In genomic region chr11:116078676-116079320, GRCm38 (mm10) we compare ENCODE assay signal across 7 mouse cellular contexts. TPM values are rescaled to one million over a fixed set of nuclear protein-coding genes. Genes with fewer than 3 reads are reported as not detected.
DNase-seq lines count a peak whose midpoint lies in the region; ATAC-seq lines count a peak whose summit lies in the region.

No protein-coding gene starts in this region.

- no peaks in the 10 kb centered on the region for H3K9me3 ChIP-seq in kidney, embryonic 16.5 days (ENCODE audit: low read length)
- H3K9me3 ChIP-seq in embryonic facial prominence, embryonic 15.5 days (replicated peaks) = no peaks in the 10 kb centered on the region
- H3K9me3 ChIP-seq in midbrain, embryonic 15.5 days = no peaks in the 10 kb centered on the region

- ATAC-seq in kidney, embryonic 16.5 days (ENCODE audit: low FRiP score, low TSS enrichment) = no peak
- no peak for ATAC-seq in embryonic facial prominence, embryonic 15.5 days (ENCODE audit: insufficient number of reproducible peaks, low FRiP score, low TSS enrichment, low read depth)
- ATAC-seq in midbrain, embryonic 15.5 days (replicated peaks) = no peak
- no peak for ATAC-seq in megakaryocyte-erythroid progenitor cell, adult 5-6 weeks (replicated peaks; ENCODE audit: low FRiP score, low TSS enrichment, poor library complexity, severe bottlenecking)

- no peak overlapping the region for H3K4me2 ChIP-seq in kidney, embryonic 16.5 days (replicated peaks; ENCODE audit: low read depth, low read length)
- peak overlapping the region; percentile 46; the same call in 1 of the 2 replicates for H3K4me2 ChIP-seq in embryonic facial prominence, embryonic 15.5 days (replicated peaks)
- peak overlapping the region; percentile 49; the same call in 1 of the 2 replicates for H3K4me2 ChIP-seq in midbrain, embryonic 15.5 days

- no peak overlapping the region for H3K9ac ChIP-seq in kidney, embryonic 16.5 days (replicated peaks; ENCODE audit: low read length)
- no peak overlapping the region for H3K9ac ChIP-seq in embryonic facial prominence, embryonic 15.5 days
- no peak overlapping the region for H3K9ac ChIP-seq in midbrain, embryonic 15.5 days

- no peak overlapping the region for H3K4me3 ChIP-seq in kidney, embryonic 16.5 days (ENCODE audit: low read length)
- no peak overlapping the region for H3K4me3 ChIP-seq in embryonic facial prominence, embryonic 15.5 days (replicated peaks)
- no peak overlapping the region for H3K4me3 ChIP-seq in midbrain, embryonic 15.5 days

- 43% methylated on average over 10 of the region's 10 CpGs for WGBS in kidney, embryonic 16.5 days
- whole genome bisulfite sequencing in embryonic facial prominence, embryonic 15.5 days = 46% methylated on average over 10 of the region's 10 CpGs
- 17% methylated on average over 10 of the region's 10 CpGs for WGBS in midbrain, embryonic 15.5 days

- peaks cover 20% of the 10 kb centered on the region for H3K4me1 ChIP-seq in kidney, embryonic 16.5 days (ENCODE audit: insufficient read depth, low read length)
- H3K4me1 ChIP-seq in embryonic facial prominence, embryonic 15.5 days = peaks cover 32% of the 10 kb centered on the region
- H3K4me1 ChIP-seq in midbrain, embryonic 15.5 days = peaks cover 13% of the 10 kb centered on the region

- no peaks in the 10 kb centered on the region for H3K27me3 ChIP-seq in kidney, embryonic 16.5 days (ENCODE audit: insufficient read depth, low read length)
- H3K27me3 ChIP-seq in embryonic facial prominence, embryonic 15.5 days = no peaks in the 10 kb centered on the region
- no peaks in the 10 kb centered on the region for H3K27me3 ChIP-seq in midbrain, embryonic 15.5 days (replicated peaks)

- peaks cover 38% of the 10 kb centered on the region for H3K36me3 ChIP-seq in kidney, embryonic 16.5 days (ENCODE audit: insufficient read depth, low read length)
- peaks cover 47% of the 10 kb centered on the region for H3K36me3 ChIP-seq in embryonic facial prominence, embryonic 15.5 days
- H3K36me3 ChIP-seq in midbrain, embryonic 15.5 days (replicated peaks) = peaks cover 34% of the 10 kb centered on the region

- DNase-seq in kidney, adult 18-20 months = no peak
- peak; percentile 34 for DNase-seq in brain, adult 2 months (ENCODE audit: low read depth, low spot score)
- no peak for DNase-seq in frontal cortex, postnatal 14 days (ENCODE audit: low spot score in 2 of 2)

- 0 out of 2 replicates have a peak overlapping the region, but pooled peaks have one; percentile 39 for H3K27ac ChIP-seq in kidney, embryonic 16.5 days (ENCODE audit: low read length)
- peak overlapping the region; percentile 34; the same call in 1 of the 2 replicates for H3K27ac ChIP-seq in embryonic facial prominence, embryonic 15.5 days (replicated peaks)
- no peak overlapping the region for H3K27ac ChIP-seq in midbrain, embryonic 15.5 days

RNA-seq across cellular contexts. Expression of gene Unc13d, which starts 1.0 kb away (rescaled TPM):
- polyA plus RNA-seq in kidney, embryonic 16.5 days (2015; fragmentation: Nextera tagmentation; extraction: Ambion mirVana) = 1.00 and 1.4 TPM in 2 replicates
- 4.3 and 4.8 TPM in 2 replicates for polyA plus RNA-seq in embryonic facial prominence, embryonic 15.5 days (2015; fragmentation: Nextera tagmentation; extraction: Ambion mirVana)
- 0.70 and 1.5 TPM in 2 replicates for polyA plus RNA-seq in midbrain, embryonic 15.5 days (2015; fragmentation: Nextera tagmentation; extraction: Ambion mirVana)
- total RNA-seq in megakaryocyte-erythroid progenitor cell, adult 5-6 weeks (2014; fragmentation: Nextera tagmentation) = 47.1 and 58.7 TPM in 2 replicates
- 24.8 and 36.3 TPM in 2 replicates for total RNA-seq in megakaryocyte-erythroid progenitor cell, adult 5-6 weeks (2017)

RNA-seq across cellular contexts. Expression of gene Wbp2, which starts 8.0 kb away (rescaled TPM):
- 99.4 and 123 TPM in 2 replicates for polyA plus RNA-seq in kidney, embryonic 16.5 days (2015; fragmentation: Nextera tagmentation; extraction: Ambion mirVana)
- 68.6 and 90.8 TPM in 2 replicates for polyA plus RNA-seq in embryonic facial prominence, embryonic 15.5 days (2015; fragmentation: Nextera tagmentation; extraction: Ambion mirVana)
- 165 and 173 TPM in 2 replicates for polyA plus RNA-seq in midbrain, embryonic 15.5 days (2015; fragmentation: Nextera tagmentation; extraction: Ambion mirVana)
- 57.6 and 94.8 TPM in 2 replicates for total RNA-seq in megakaryocyte-erythroid progenitor cell, adult 5-6 weeks (2014; fragmentation: Nextera tagmentation)
- 21.2 and 23.9 TPM in 2 replicates for total RNA-seq in megakaryocyte-erythroid progenitor cell, adult 5-6 weeks (2017)

RNA-seq across cellular contexts. Expression of gene Trim47, which starts 48.2 kb away (rescaled TPM):
- 23.9 and 31.2 TPM in 2 replicates for polyA plus RNA-seq in kidney, embryonic 16.5 days (2015; fragmentation: Nextera tagmentation; extraction: Ambion mirVana)
- polyA plus RNA-seq in embryonic facial prominence, embryonic 15.5 days (2015; fragmentation: Nextera tagmentation; extraction: Ambion mirVana) = 25.1 and 27.6 TPM in 2 replicates
- 10.5 and 12.2 TPM in 2 replicates for polyA plus RNA-seq in midbrain, embryonic 15.5 days (2015; fragmentation: Nextera tagmentation; extraction: Ambion mirVana)
- 8.7 and 12.2 TPM in 2 replicates for total RNA-seq in megakaryocyte-erythroid progenitor cell, adult 5-6 weeks (2014; fragmentation: Nextera tagmentation)
- total RNA-seq in megakaryocyte-erythroid progenitor cell, adult 5-6 weeks (2017) = 2.3 and 6.5 TPM in 2 replicates

RNA-seq across cellular contexts. Expression of gene Unk, which starts 48.7 kb away (rescaled TPM):
- 41.2 and 46.6 TPM in 2 replicates for polyA plus RNA-seq in kidney, embryonic 16.5 days (2015; fragmentation: Nextera tagmentation; extraction: Ambion mirVana)
- polyA plus RNA-seq in embryonic facial prominence, embryonic 15.5 days (2015; fragmentation: Nextera tagmentation; extraction: Ambion mirVana) = 36.8 and 42.2 TPM in 2 replicates
- polyA plus RNA-seq in midbrain, embryonic 15.5 days (2015; fragmentation: Nextera tagmentation; extraction: Ambion mirVana) = 39.7 and 40.7 TPM in 2 replicates
- 27.0 and 53.0 TPM in 2 replicates for total RNA-seq in megakaryocyte-erythroid progenitor cell, adult 5-6 weeks (2014; fragmentation: Nextera tagmentation)
- total RNA-seq in megakaryocyte-erythroid progenitor cell, adult 5-6 weeks (2017) = 11.0 and 12.0 TPM in 2 replicates

RNA-seq across cellular contexts. Expression of gene H3f3b, which starts 51.0 kb away (rescaled TPM):
- polyA plus RNA-seq in kidney, embryonic 16.5 days (2015; fragmentation: Nextera tagmentation; extraction: Ambion mirVana) = 1,676 and 1,744 TPM in 2 replicates
- polyA plus RNA-seq in embryonic facial prominence, embryonic 15.5 days (2015; fragmentation: Nextera tagmentation; extraction: Ambion mirVana) = 1,738 and 1,786 TPM in 2 replicates
- 2,073 and 2,119 TPM in 2 replicates for polyA plus RNA-seq in midbrain, embryonic 15.5 days (2015; fragmentation: Nextera tagmentation; extraction: Ambion mirVana)
- total RNA-seq in megakaryocyte-erythroid progenitor cell, adult 5-6 weeks (2014; fragmentation: Nextera tagmentation) = 594 and 607 TPM in 2 replicates
- 709 and 905 TPM in 2 replicates for total RNA-seq in megakaryocyte-erythroid progenitor cell, adult 5-6 weeks (2017)
